Mouse (Mus musculus) heart, postnatal 36 days (tissue): ENCODE data around the gene Polr3h. TPM values are rescaled to one million over a fixed set of nuclear protein-coding genes. Genes with fewer than 3 reads are reported as not detected.
"Not testable (repeated sequence)": the region's sequence is repeated elsewhere in the genome, so short reads cannot be mapped to it uniquely, and the experiment has no call there.

Source experiments
- DNase-seq, 2 experiments: peaks; one replicate each; pipeline ENCODE4 v3.0.0; 2021 to 2022
- intact Hi-C: fragments of 180-260 bp; cut with DNase I; formaldehyde crosslinking; loops from one replicate; pipeline ENCODE4 v1.15.1; 2025
- total RNA-seq, 2 experiments: library from RNA; stranded (reverse); gene quantifications; 2 replicates each; pipeline ENCODE4 v1.2.3; 2021

The Polr3h gene
- 10 to 100 TPM in 1 of 2 experiments, 1 to 10 TPM in 1; 9.0 to 10.6 TPM for total RNA-seq

- intact Hi-C loops = loop anchor here (2.0 kb wide), 1 partner anchor 35 kb away; the partner anchor contains the start of gene Pmm1
- DNase-seq = peak; percentile 88 to 92
Observed at GRCm38 (mm10) chr15:81925760-81926445, at the start of gene Polr3h. Polr3h (minus strand) TSS chr15:81926240.

GRCm38 (mm10) chr15:81975156-81975555, 49.1 kb upstream of the Polr3h start:
- DNase-seq, intact Hi-C loops: not testable (repeated sequence)

- DNase-seq, intact Hi-C loops: not testable (repeated sequence)
Observed at GRCm38 (mm10) chr15:81970498-81970897, 44.5 kb upstream of the Polr3h start.

- DNase-seq, intact Hi-C loops: not testable (repeated sequence)
Observed at GRCm38 (mm10) chr15:81969635-81970034, 43.6 kb upstream of the Polr3h start.

- intact Hi-C loops = no loop called here
- no peak for DNase-seq
Observed at GRCm38 (mm10) chr15:81969173-81969572, 43.1 kb upstream of the Polr3h start.

- no peak for DNase-seq
- intact Hi-C loops = no loop called here
Observed at GRCm38 (mm10) chr15:81968447-81968846, 42.4 kb upstream of the Polr3h start.

GRCm38 (mm10) chr15:81967821-81968220, 41.8 kb upstream of the Polr3h start:
- intact Hi-C loops = no loop called here

GRCm38 (mm10) chr15:81966062-81966829, 40.2 kb upstream of the Polr3h start:
- intact Hi-C loops = no loop called here

More at GRCm38 (mm10) chr15:81967821-81968220, 41.8 kb upstream of the Polr3h start:
- DNase-seq = no peak

GRCm38 (mm10) chr15:81964980-81965545, 39.0 kb upstream of the Polr3h start:
- DNase-seq = no peak
- intact Hi-C loops = no loop called here

More at GRCm38 (mm10) chr15:81966062-81966829, 40.2 kb upstream of the Polr3h start:
- DNase-seq = no peak

- no peak for DNase-seq
- intact Hi-C loops = no loop called here
Observed at GRCm38 (mm10) chr15:81964262-81964661, 38.2 kb upstream of the Polr3h start.

GRCm38 (mm10) chr15:81961078-81961451, 35.0 kb upstream of the Polr3h start:
- DNase-seq = no peak
- intact Hi-C loops = loop anchor here (2.0 kb wide), 1 partner anchor 34 kb away; the partner anchor contains the start of gene Polr3h

GRCm38 (mm10) chr15:81960171-81961077, 34.4 kb upstream of the Polr3h start, which contains the start of gene Pmm1:
Pmm1 (minus strand) TSS chr15:81960930.
- peak; percentile 96 to 98 for DNase-seq
- intact Hi-C loops = loop anchor here (1.0 to 2.0 kb wide), 3 partner anchors 29 to 80 kb away; partner anchors contain the start of gene Polr3h

GRCm38 (mm10) chr15:81958906-81959305, 32.9 kb upstream of the Polr3h start:
- intact Hi-C loops = loop anchor here (10.0 kb wide), 1 partner anchor 276 kb away; no protein-coding TSS in a partner anchor
- DNase-seq = no peak

- intact Hi-C loops = loop anchor here (10.0 kb wide), 1 partner anchor 277 kb away; no protein-coding TSS in a partner anchor
- no peak for DNase-seq
Observed at GRCm38 (mm10) chr15:81957598-81957997, 31.6 kb upstream of the Polr3h start.

GRCm38 (mm10) chr15:81956457-81956856, 30.4 kb upstream of the Polr3h start:
- peak in 1 of 2 experiments; percentile 53 for DNase-seq

GRCm38 (mm10) chr15:81955414-81955813, 29.4 kb upstream of the Polr3h start:
- intact Hi-C loops = loop anchor here (10.0 kb wide), 1 partner anchor 279 kb away; no protein-coding TSS in a partner anchor

More at GRCm38 (mm10) chr15:81956457-81956856, 30.4 kb upstream of the Polr3h start:
- intact Hi-C loops = loop anchor here (10.0 kb wide), 1 partner anchor 278 kb away; no protein-coding TSS in a partner anchor

GRCm38 (mm10) chr15:81954716-81955115, 28.7 kb upstream of the Polr3h start:
- no peak for DNase-seq
- intact Hi-C loops = loop anchor here (10.0 kb wide), 1 partner anchor 280 kb away; no protein-coding TSS in a partner anchor

More at GRCm38 (mm10) chr15:81955414-81955813, 29.4 kb upstream of the Polr3h start:
- no peak for DNase-seq

- intact Hi-C loops = loop anchor here (10.0 kb wide), 1 partner anchor 281 kb away; no protein-coding TSS in a partner anchor
Observed at GRCm38 (mm10) chr15:81954151-81954583, 28.1 kb upstream of the Polr3h start.

GRCm38 (mm10) chr15:81952310-81952709, 26.3 kb upstream of the Polr3h start:
- intact Hi-C loops = loop anchor here (10.0 kb wide), 1 partner anchor 282 kb away; no protein-coding TSS in a partner anchor
- DNase-seq = no peak

More at GRCm38 (mm10) chr15:81954151-81954583, 28.1 kb upstream of the Polr3h start:
- no peak for DNase-seq
